Mouse (Mus musculus): ENCODE measurements at regions not wholly inside any gene's neighbourhood (a gene's known extent, or its start where the extent isn't known, plus 50 kb on each side); places are given as distances from the start of the nearest gene placed in this dataset.

- H3K27ac ChIP-seq (replicated peaks): no peak overlapping the region
- no peak for ATAC-seq (ENCODE audit: low FRiP score, low read depth)
- no peaks in the 10 kb centered on the region for H3K36me3 ChIP-seq
- H3K4me1 ChIP-seq (replicated peaks): no peaks in the 10 kb centered on the region
- H3K9ac ChIP-seq: no peak overlapping the region
- no peaks in the 10 kb centered on the region for H3K27me3 ChIP-seq
- H3K9me3 ChIP-seq: no peaks in the 10 kb centered on the region
- H3K4me2 ChIP-seq: no peak overlapping the region
- WGBS: 95% methylated on average over 7 of the region's 7 CpGs
- H3K4me3 ChIP-seq: no peak overlapping the region
These were observed 497.5 kb upstream of the Nbea start for GRCm38 (mm10) chr3:56681031-56681430.

- Histone ChIP-seq H3K4me1 (replicated peaks) (no peaks in the 10 kb centered on the region), H3K4me3 (no peak overlapping the region), H3K9me3 (no peaks in the 10 kb centered on the region), H3K27ac (replicated peaks) (no peak overlapping the region), H3K4me2 (no peak overlapping the region), H3K36me3 (no peaks in the 10 kb centered on the region), H3K27me3 (0 out of 2 replicates have a peak, but pooled peaks cover 2% of the 10 kb centered on the region), H3K9ac (no peak overlapping the region)
- ATAC-seq (ENCODE audit: low FRiP score, low read depth): peak; percentile 81
- 8% methylated on average over 3 of the region's 3 CpGs for WGBS
These were observed 485.3 kb upstream of the Nbea start for GRCm38 (mm10) chr3:56668829-56669228.

- Histone ChIP-seq H3K36me3 (no peaks in the 10 kb centered on the region), H3K9ac (no peak overlapping the region), H3K9me3 (no peaks in the 10 kb centered on the region), H3K4me1 (replicated peaks) (no peaks in the 10 kb centered on the region), H3K4me2 (no peak overlapping the region), H3K27ac (replicated peaks) (no peak overlapping the region), H3K4me3 (no peak overlapping the region), H3K27me3 (0 out of 2 replicates have a peak, but pooled peaks cover 3% of the 10 kb centered on the region)
- whole genome bisulfite sequencing: 91% methylated on average over 2 of the region's 2 CpGs
- no peak for ATAC-seq (ENCODE audit: low FRiP score, low read depth)
These were observed 477.1 kb upstream of the Nbea start for GRCm38 (mm10) chr3:56660594-56660993.

GRCm38 (mm10) chr3:56647313-56647712 lies 463.8 kb upstream of the Nbea start:
- Histone ChIP-seq H3K9me3 (no peaks in the 10 kb centered on the region), H3K4me1 (replicated peaks) (no peaks in the 10 kb centered on the region), H3K27ac (replicated peaks) (no peak overlapping the region), H3K27me3 (no peaks in the 10 kb centered on the region), H3K9ac (no peak overlapping the region), H3K36me3 (no peaks in the 10 kb centered on the region), H3K4me2 (no peak overlapping the region), H3K4me3 (no peak overlapping the region)
- ATAC-seq (ENCODE audit: low FRiP score, low read depth): no peak
- 75% methylated on average over 3 of the region's 3 CpGs for WGBS
